Mouse (Mus musculus) MEL (cell line): ENCODE results near the gene Ski. TPM values are rescaled to one million over a fixed set of nuclear protein-coding genes. Genes with fewer than 3 reads are reported as not detected.

Source experiments
- DNase-seq: peaks from one replicate; pipeline ENCODE4 v3.0.0; 2011; ENCODE audit warnings: low read depth, low spot score
- H3K27ac ChIP-seq: 2 replicates; pipeline ENCODE4 v1.5.1; 2012; ENCODE audit warnings: low read depth, mild to moderate bottlenecking, control low read depth, low read length, moderate library complexity; ENCODE audit not compliant: control insufficient read depth
- H3K27me3 ChIP-seq, 2 experiments: fragments of 150-350 bp in 1 of 2; sonication (generic) in 1 of 2; 2 replicates each; pipeline ENCODE4 v1.6.1; 2012; ENCODE audit warnings: low read length in 2 of 2, mild to moderate bottlenecking in 2 of 2, improper control_type of control experiment in 1 of 2, moderate library complexity in 1 of 2; ENCODE audit not compliant: insufficient read depth in 2 of 2, control insufficient read depth in 1 of 2
- H3K36me3 ChIP-seq, 2 experiments: 2 replicates each; pipeline ENCODE4 v1.6.1; 2012 to 2014; ENCODE audit warnings: low read length in 2 of 2, improper control_type of control experiment in 1 of 2, inconsistent platforms in 1 of 2, mild to moderate bottlenecking in 1 of 2; ENCODE audit not compliant: insufficient read depth in 2 of 2, control insufficient read depth in 1 of 2
- H3K4me1 ChIP-seq, 2 experiments: fragments of 150-350 bp in 1 of 2; sonication (generic) in 1 of 2; 2 replicates each; pipeline ENCODE4 v1.6.1; 2012; ENCODE audit warnings: low read length in 2 of 2, improper control_type of control experiment in 1 of 2, mild to moderate bottlenecking in 1 of 2; ENCODE audit not compliant: insufficient read depth in 2 of 2, control insufficient read depth in 1 of 2
- H3K4me3 ChIP-seq, 2 experiments: fragments of 150-350 bp in 1 of 2; sonication (generic) in 1 of 2; 2 replicates each; pipeline ENCODE4 v1.5.1; 2012; ENCODE audit warnings: low read depth in 2 of 2, low read length in 2 of 2, mild to moderate bottlenecking in 2 of 2, moderate library complexity in 2 of 2, control low read depth in 1 of 2, improper control_type of control experiment in 1 of 2; ENCODE audit not compliant: control insufficient read depth in 1 of 2, insufficient read depth in 1 of 2
- H3K79me2 ChIP-seq: 2 replicates; pipeline ENCODE4 v1.6.1; 2012; ENCODE audit warnings: mild to moderate bottlenecking, low read length, moderate library complexity; ENCODE audit not compliant: control insufficient read depth, poor library complexity, insufficient read depth
- H3K9ac ChIP-seq: 2 replicates; pipeline ENCODE4 v1.6.1; 2012; ENCODE audit warnings: low read depth, mild to moderate bottlenecking, control low read depth, low read length, moderate library complexity; ENCODE audit not compliant: control insufficient read depth, poor library complexity, severe bottlenecking
- H3K9me3 ChIP-seq: fragments of 150-350 bp; sonication (generic); replicated peaks from 2 replicates; pipeline ENCODE4 v1.6.1; 2012; ENCODE audit warnings: mild to moderate bottlenecking, low read length, improper control_type of control experiment, moderate library complexity; ENCODE audit not compliant: insufficient read depth
- CHD1 ChIP-seq: IDR thresholded peaks from 2 replicates; pipeline ENCODE4 v1.6.1; 2012; ENCODE audit warnings: low read depth, mild to moderate bottlenecking, inconsistent platforms, low read length, improper control_type of control experiment
- CHD2 ChIP-seq: IDR thresholded peaks from 2 replicates; pipeline ENCODE4 v1.6.1; 2011; ENCODE audit warnings: low read length, improper control_type of control experiment
- CTCF ChIP-seq, 3 experiments: IDR thresholded peaks in 2 of 3; conservative IDR thresholded peaks in 1 of 3; 2 replicates each; pipeline ENCODE4 v1.5.1; 2011 to 2012; ENCODE audit warnings: low read length in 3 of 3, low read depth in 2 of 3, mild to moderate bottlenecking in 2 of 3, improper control_type of control experiment in 1 of 3, inconsistent platforms in 1 of 3, mixed read lengths in 1 of 3, moderate library complexity in 1 of 3; ENCODE audit not compliant: control insufficient read depth in 1 of 3, insufficient read depth in 1 of 3, poor library complexity in 1 of 3, severe bottlenecking in 1 of 3
- ELF1 ChIP-seq: IDR thresholded peaks from 2 replicates; pipeline ENCODE4 v1.6.1; 2014; ENCODE audit warnings: low read depth, mild to moderate bottlenecking, inconsistent platforms, low read length, improper control_type of control experiment, moderate library complexity
- EP300 ChIP-seq, 2 experiments: IDR thresholded peaks; 2 replicates each; pipeline ENCODE4 v1.6.1; 2011; ENCODE audit warnings: improper control_type of control experiment in 2 of 2, low read length in 2 of 2, low read depth in 1 of 2, mild to moderate bottlenecking in 1 of 2
- ETS1 ChIP-seq: IDR thresholded peaks from 2 replicates; pipeline ENCODE4 v1.6.1; 2012; ENCODE audit warnings: low read depth, mild to moderate bottlenecking, inconsistent platforms, low read length, improper control_type of control experiment, moderate library complexity
- GABPA ChIP-seq: IDR thresholded peaks from 2 replicates; pipeline ENCODE4 v1.6.1; 2012; ENCODE audit warnings: low read depth, mild to moderate bottlenecking, inconsistent platforms, low read length, improper control_type of control experiment, moderate library complexity
- GATA1 ChIP-seq: IDR thresholded peaks from 2 replicates; pipeline ENCODE4 v1.6.1; 2011; ENCODE audit warnings: low read depth, low read length, improper control_type of control experiment
- JUND ChIP-seq: IDR thresholded peaks from 2 replicates; pipeline ENCODE4 v1.6.1; 2011; ENCODE audit warnings: low read depth, mild to moderate bottlenecking, improper control_type of control experiment, low read length
- MAZ ChIP-seq: IDR thresholded peaks from 2 replicates; pipeline ENCODE4 v1.6.1; 2012; ENCODE audit warnings: low read depth, mild to moderate bottlenecking, inconsistent platforms, low read length, improper control_type of control experiment
- MXI1 ChIP-seq: IDR thresholded peaks from 2 replicates; pipeline ENCODE4 v1.6.1; 2011; ENCODE audit warnings: mild to moderate bottlenecking, low read depth, low read length, improper control_type of control experiment
- MYB ChIP-seq: IDR thresholded peaks from 2 replicates; pipeline ENCODE4 v1.6.1; 2011; ENCODE audit warnings: mild to moderate bottlenecking, low read depth, low read length, improper control_type of control experiment
- MYC ChIP-seq: IDR thresholded peaks from 2 replicates; pipeline ENCODE4 v1.6.1; 2011; ENCODE audit warnings: low read depth, mild to moderate bottlenecking, low read length, improper control_type of control experiment, moderate library complexity
- NELFE ChIP-seq: IDR thresholded peaks from 2 replicates; pipeline ENCODE4 v1.6.1; 2011; ENCODE audit warnings: low read depth, low read length, improper control_type of control experiment
- NRF1 ChIP-seq: IDR thresholded peaks from 2 replicates; pipeline ENCODE4 v1.6.1; 2014; ENCODE audit warnings: low read depth, mild to moderate bottlenecking, inconsistent platforms, low read length, improper control_type of control experiment, moderate library complexity; ENCODE audit not compliant: poor library complexity, insufficient read depth, severe bottlenecking
- POLR2AphosphoS2 ChIP-seq: IDR thresholded peaks from 2 replicates; pipeline ENCODE4 v1.6.1; 2011; ENCODE audit warnings: low read length, improper control_type of control experiment
- RAD21 ChIP-seq: IDR thresholded peaks from 2 replicates; pipeline ENCODE4 v1.6.1; 2011; ENCODE audit warnings: mild to moderate bottlenecking, low read depth, low read length, improper control_type of control experiment
- RCOR1 ChIP-seq: IDR thresholded peaks from 2 replicates; pipeline ENCODE4 v1.6.1; 2012; ENCODE audit warnings: low read depth, mild to moderate bottlenecking, inconsistent platforms, low read length, improper control_type of control experiment
- SIN3A ChIP-seq: IDR thresholded peaks from 2 replicates; pipeline ENCODE4 v1.6.1; 2012; ENCODE audit warnings: low read length, improper control_type of control experiment, inconsistent platforms
- TBP ChIP-seq: IDR thresholded peaks from 2 replicates; pipeline ENCODE4 v1.8.0; 2011; ENCODE audit warnings: low read depth, low read length, improper control_type of control experiment
- TCF12 ChIP-seq: IDR thresholded peaks from 2 replicates; pipeline ENCODE4 v1.6.1; 2014; ENCODE audit warnings: low read depth, mild to moderate bottlenecking, inconsistent platforms, low read length, improper control_type of control experiment, moderate library complexity
- UBTF ChIP-seq: IDR thresholded peaks from 2 replicates; pipeline ENCODE4 v1.6.1; 2012; ENCODE audit warnings: low read depth, mild to moderate bottlenecking, inconsistent platforms, low read length, improper control_type of control experiment, moderate library complexity, borderline replicate concordance; ENCODE audit not compliant: insufficient read depth
- USF1 ChIP-seq: IDR thresholded peaks from 2 replicates; pipeline ENCODE4 v1.6.1; 2014; ENCODE audit warnings: low read depth, mild to moderate bottlenecking, inconsistent platforms, low read length, improper control_type of control experiment, moderate library complexity
- USF2 ChIP-seq, 2 experiments: IDR thresholded peaks; 2 replicates each; pipeline ENCODE4 v1.6.1; 2011 to 2012; ENCODE audit warnings: improper control_type of control experiment in 2 of 2, low read length in 2 of 2, borderline replicate concordance in 1 of 2, inconsistent platforms in 1 of 2, low read depth in 1 of 2, mild to moderate bottlenecking in 1 of 2; ENCODE audit not compliant: insufficient read depth in 1 of 2
- ZC3H11A ChIP-seq: IDR thresholded peaks from 2 replicates; pipeline ENCODE4 v1.6.1; 2012; ENCODE audit warnings: low read depth, mild to moderate bottlenecking, inconsistent platforms, low read length, improper control_type of control experiment
- polyA plus RNA-seq, 2 experiments: library from polyadenylated mRNA; stranded (reverse) in 1 of 2; unstranded in 1 of 2; fragments of >175 nt in 1 of 2; fragments of >200 nt in 1 of 2; gene quantifications; 2 replicates each; pipeline versions ENCODE4 v1.2.1 to v1.2.4; 2012; ENCODE audit warnings: low replicate concordance in 2 of 2, low read depth in 1 of 2; ENCODE audit not compliant: insufficient read length in 2 of 2, insufficient read depth in 1 of 2, missing spikeins in 1 of 2
- total RNA-seq: library from RNA; depleted of rRNA; stranded (reverse); fragments of 300-350 nt; gene quantifications from 2 replicates; pipeline ENCODE4 v1.2.3, GENCODE M21; 2012

Ski gene
- total and polyA plus RNA-seq, 3 experiments = 6.9 to 16.1 TPM; not detected in 1

- H3K4me3 ChIP-seq = no peak overlapping the region
- H3K4me1 ChIP-seq = no peaks in the 10 kb centered on the region
- peaks cover 0 to 3% of the 10 kb centered on the region in 2 experiments; a peak in 2 of 4 replicates for H3K27me3 ChIP-seq
- H3K79me2 ChIP-seq = no peaks in the 10 kb centered on the region
- no peaks in the 10 kb centered on the region for H3K9me3 ChIP-seq
- no peak overlapping the region for H3K27ac ChIP-seq
- no peak overlapping the region for H3K9ac ChIP-seq
- DNase-seq = no peak
- no peaks in the 10 kb centered on the region for H3K36me3 ChIP-seq
- TF ChIP-seq MAZ = no peak
- no peak for TF ChIP-seq ETS1
- TF ChIP-seq MXI1 = no peak
- no peak for TF ChIP-seq GABPA
- no peak for TF ChIP-seq MYB
- TF ChIP-seq CHD1 = no peak
- no peak for TF ChIP-seq NELFE
- TF ChIP-seq, all 39 proteins: peak for 0
Observed at GRCm38 (mm10) chr4:155267639-155268175, 45.3 kb upstream of the Ski start.

GRCm38 (mm10) chr4:155267047-155267543 lies 44.7 kb upstream of the Ski start:
- no peak for DNase-seq
- no peaks in the 10 kb centered on the region for H3K9me3 ChIP-seq
- no peaks in the 10 kb centered on the region for H3K79me2 ChIP-seq
- no peaks in the 10 kb centered on the region for H3K4me1 ChIP-seq
- H3K9ac ChIP-seq = no peak overlapping the region
- H3K36me3 ChIP-seq = no peaks in the 10 kb centered on the region
- H3K4me3 ChIP-seq = no peak overlapping the region
- no peak overlapping the region for H3K27ac ChIP-seq
- TF ChIP-seq ELF1 = no peak
- TF ChIP-seq SIN3A = no peak
- TF ChIP-seq TCF12 = no peak
- TF ChIP-seq UBTF = no peak
- TF ChIP-seq CHD2 = no peak
- TF ChIP-seq CTCF (IDR thresholded peaks at IDR 0.05 in 2 of 3, conservative IDR thresholded peaks at IDR 0.05 in 1 of 3; ENCODE audit: control insufficient read depth in 1 of 3, insufficient read depth in 1 of 3, low read depth in 2 of 3, low read length in 3 of 3, poor library complexity in 1 of 3, severe bottlenecking in 1 of 3) = no peak
- no peak for TF ChIP-seq RAD21
- TF ChIP-seq RCOR1 = no peak
- no peak for TF ChIP-seq NRF1
- TF ChIP-seq USF2 (IDR thresholded peaks at IDR 0.05; ENCODE audit: borderline replicate concordance in 1 of 2, insufficient read depth in 1 of 2, low read depth in 1 of 2, low read length in 2 of 2) = no peak
- no peak for TF ChIP-seq MYC
- no peak for TF ChIP-seq GABPA
- no peak for TF ChIP-seq MAZ
- TF ChIP-seq POLR2AphosphoS2 = no peak
- TF ChIP-seq EP300 (IDR thresholded peaks at IDR 0.05; ENCODE audit: low read depth in 1 of 2, low read length in 2 of 2) = no peak
- TF ChIP-seq ZC3H11A = no peak
- no peak for TF ChIP-seq TBP
- no peak for TF ChIP-seq JUND
- TF ChIP-seq USF1 = no peak
- TF ChIP-seq GATA1 = no peak
- H3K27me3 ChIP-seq = peaks cover 0 to 3% of the 10 kb centered on the region in 2 experiments; a peak in 2 of 4 replicates
